8 mouse cellular contexts compared by ENCODE assay signal in genomic region chr5:24474723-24475261, GRCm38 (mm10). TPM values are rescaled to one million over a fixed set of nuclear protein-coding genes. Genes with fewer than 3 reads are reported as not detected.
DNase-seq lines count a peak whose midpoint lies in the region; ATAC-seq and TF ChIP-seq lines count a peak whose summit lies in the region.
"Had no signal": no experiment of that assay in that cellular context is flagged by ENCODE, and none has a peak within 500 bp of the region (broad histone marks: within the 10 kb centered on the region; RNA-seq: fewer than 3 reads in every experiment).

No protein-coding gene starts in this region.

- no peak for TF ChIP-seq POLR2A in ES-Bruce4 (IDR thresholded peaks at IDR 0.05; ENCODE audit: insufficient read depth, low read length)
- no peak for TF ChIP-seq POLR2A in testis, adult 2 months (IDR thresholded peaks at IDR 0.05; ENCODE audit: control insufficient read depth, low read depth, low read length)

- H3K9ac ChIP-seq in ES-Bruce4 (ENCODE audit: low read depth, poor library complexity, severe bottlenecking): peak overlapping the region; percentile 83
- peak overlapping the region; percentile 28; the same call in 1 of the 2 replicates for H3K9ac ChIP-seq in hindbrain, postnatal 0 days (replicated peaks; ENCODE audit: low read length)
- H3K9ac ChIP-seq in limb, embryonic 13.5 days: peak overlapping the region; percentile 72
- H3K9ac ChIP-seq in midbrain, postnatal 0 days (replicated peaks; ENCODE audit: low read length, poor library complexity, severe bottlenecking): peak overlapping the region; percentile 36

- no peak for TF ChIP-seq CTCF in ES-Bruce4 (IDR thresholded peaks at IDR 0.05; ENCODE audit: low read depth, low read length)
- no peak for TF ChIP-seq CTCF in hindbrain, postnatal 0 days (IDR thresholded peaks at IDR 0.05; ENCODE audit: low read depth)
- TF ChIP-seq CTCF in midbrain, postnatal 0 days (IDR thresholded peaks at IDR 0.05): peak; percentile 18; the same call in 1 of the 2 replicates
- TF ChIP-seq CTCF in testis, adult 2 months (IDR thresholded peaks at IDR 0.05; ENCODE audit: control insufficient read depth, insufficient read depth, insufficient replicate concordance, low read depth, low read length): peak; percentile 7; the same call in 1 of the 2 replicates

- no peak overlapping the region for H3K27ac ChIP-seq in ES-Bruce4 (ENCODE audit: insufficient read depth, low read length)
- H3K27ac ChIP-seq in hindbrain, postnatal 0 days: no peak overlapping the region
- no peak overlapping the region for H3K27ac ChIP-seq in limb, embryonic 13.5 days
- H3K27ac ChIP-seq in midbrain, postnatal 0 days (ENCODE audit: low read depth, low read length): no peak overlapping the region
- H3K27ac ChIP-seq in testis, adult 2 months (ENCODE audit: control insufficient read depth, insufficient read depth, low read depth, low read length): peak overlapping the region; percentile 40

- no peaks in the 10 kb centered on the region; the same call in 1 of the 2 replicates for H3K36me3 ChIP-seq in ES-Bruce4 (ENCODE audit: control insufficient read depth, insufficient read depth, low read length, poor library complexity, severe bottlenecking)
- H3K36me3 ChIP-seq in hindbrain, postnatal 0 days (ENCODE audit: insufficient read depth, low read length): peaks cover 25% of the 10 kb centered on the region
- peaks cover 40% of the 10 kb centered on the region for H3K36me3 ChIP-seq in limb, embryonic 13.5 days
- H3K36me3 ChIP-seq in midbrain, postnatal 0 days (ENCODE audit: insufficient read depth, low read length): peaks cover 33% of the 10 kb centered on the region
- no peaks in the 10 kb centered on the region for H3K36me3 ChIP-seq in testis, adult 2 months (ENCODE audit: control insufficient read depth, insufficient read depth, low read length)

- H3K27me3 ChIP-seq in ES-Bruce4 (ENCODE audit: control insufficient read depth, insufficient read depth, low read length, poor library complexity, severe bottlenecking): no peaks in the 10 kb centered on the region
- no peaks in the 10 kb centered on the region for H3K27me3 ChIP-seq in hindbrain, postnatal 0 days (ENCODE audit: insufficient read depth, low read length)
- peaks cover 29% of the 10 kb centered on the region for H3K27me3 ChIP-seq in limb, embryonic 13.5 days
- H3K27me3 ChIP-seq in midbrain, postnatal 0 days (ENCODE audit: insufficient read depth, low read length): no peaks in the 10 kb centered on the region
- no peaks in the 10 kb centered on the region for H3K27me3 ChIP-seq in testis, adult 2 months (ENCODE audit: control insufficient read depth, insufficient read depth, low read length)

- no peaks in the 10 kb centered on the region for H3K9me3 ChIP-seq in ES-Bruce4 (replicated peaks; ENCODE audit: control insufficient read depth, insufficient read depth, low read length, poor library complexity, severe bottlenecking)
- H3K9me3 ChIP-seq in hindbrain, postnatal 0 days (ENCODE audit: low read length): no peaks in the 10 kb centered on the region
- no peaks in the 10 kb centered on the region for H3K9me3 ChIP-seq in limb, embryonic 13.5 days
- no peaks in the 10 kb centered on the region for H3K9me3 ChIP-seq in midbrain, postnatal 0 days (ENCODE audit: low read length)

- H3K4me3 ChIP-seq in ES-Bruce4 (ENCODE audit: low read depth, low read length): peak overlapping the region; percentile 70
- H3K4me3 ChIP-seq in hindbrain, postnatal 0 days (ENCODE audit: low read length): peak overlapping the region; percentile 28
- H3K4me3 ChIP-seq in limb, embryonic 13.5 days: peak overlapping the region; percentile 51
- H3K4me3 ChIP-seq in midbrain, postnatal 0 days (ENCODE audit: low read depth, low read length): peak overlapping the region; percentile 29
- H3K4me3 ChIP-seq in testis, adult 2 months (ENCODE audit: control insufficient read depth, low read depth, low read length): peak overlapping the region; percentile 86
- H3K4me3 ChIP-seq: myocyte had no signal

- peak; percentile 82 to 91 for DNase-seq in adrenal gland, adult (ENCODE audit: inconsistent age in 2 of 2, low spot score in 1 of 2)
- peak; percentile 58 for DNase-seq in hindbrain, postnatal 0 days (ENCODE audit: low spot score)
- peak; percentile 33 for DNase-seq in midbrain, postnatal 0 days (ENCODE audit: low spot score)

- no peak for TF ChIP-seq EP300 in ES-Bruce4 (IDR thresholded peaks at IDR 0.05; ENCODE audit: insufficient read depth, low read depth, low read length)

- ATAC-seq in frontal cortex, adult (ENCODE audit: low TSS enrichment): peak; percentile 75
- peak; percentile 28; the same call in 1 of the 2 replicates for ATAC-seq in hindbrain, postnatal 0 days
- no peak for ATAC-seq in limb, embryonic 13.5 days (ENCODE audit: low FRiP score, low read depth)
- peak; percentile 14; the same call in 1 of the 2 replicates for ATAC-seq in midbrain, postnatal 0 days (ENCODE audit: low FRiP score)

- H3K4me2 ChIP-seq in hindbrain, postnatal 0 days (ENCODE audit: low read depth, low read length): peak overlapping the region; percentile 57
- peak overlapping the region; percentile 83 for H3K4me2 ChIP-seq in limb, embryonic 13.5 days (replicated peaks)
- peak overlapping the region; percentile 46 for H3K4me2 ChIP-seq in midbrain, postnatal 0 days (ENCODE audit: low read depth, low read length, poor library complexity, severe bottlenecking)

- peaks cover 6% of the 10 kb centered on the region for H3K4me1 ChIP-seq in ES-Bruce4 (ENCODE audit: control insufficient read depth, insufficient read depth, low read length)
- H3K4me1 ChIP-seq in hindbrain, postnatal 0 days (ENCODE audit: insufficient read depth, low read length): peaks cover 15% of the 10 kb centered on the region
- peaks cover 43% of the 10 kb centered on the region for H3K4me1 ChIP-seq in limb, embryonic 13.5 days
- 0 out of 2 replicates have a peak, but pooled peaks cover 10% of the 10 kb centered on the region for H3K4me1 ChIP-seq in midbrain, postnatal 0 days (ENCODE audit: insufficient read depth, low read length)
- peaks cover 14% of the 10 kb centered on the region for H3K4me1 ChIP-seq in testis, adult 2 months (ENCODE audit: control insufficient read depth, insufficient read depth, low read length)

- WGBS in hindbrain, postnatal 0 days: 7% methylated on average over 67 of the region's 67 CpGs
- WGBS in limb, embryonic 13.5 days: 2% methylated on average over 67 of the region's 67 CpGs
- WGBS in midbrain, postnatal 0 days: 7% methylated on average over 59 of the region's 67 CpGs

RNA-seq across cellular contexts. Expression of gene Agap3, which starts 22.8 kb away (rescaled TPM):
- 76.8 and 79.9 TPM in 2 replicates for polyA plus RNA-seq in ES-Bruce4 (2011; ENCODE audit: insufficient read depth, insufficient read length, low read depth, missing spikeins)
- total RNA-seq in hindbrain, postnatal 0 days (2014; rRNA removed): 277 and 287 TPM in 2 replicates
- 112 and 121 TPM in 2 replicates for polyA plus RNA-seq in hindbrain, postnatal 0 days (2015; fragmentation: Nextera tagmentation; extraction: Ambion mirVana)
- 29.8 and 35.4 TPM in 2 replicates for polyA plus RNA-seq in limb, embryonic 13.5 days (2015; fragmentation: Nextera tagmentation; extraction: Ambion mirVana)
- 239 and 282 TPM in 2 replicates for total RNA-seq in midbrain, postnatal 0 days (2014; rRNA removed)
- polyA plus RNA-seq in midbrain, postnatal 0 days (2015; fragmentation: Nextera tagmentation; extraction: Ambion mirVana): 116 and 120 TPM in 2 replicates
- 29.5 and 31.0 TPM in 2 replicates for polyA plus RNA-seq in testis, adult 2 months (2012; rRNA removed)

RNA-seq across cellular contexts. Expression of gene Tmub1, which starts 27.1 kb away (rescaled TPM):
- polyA plus RNA-seq in ES-Bruce4 (2011; ENCODE audit: insufficient read depth, insufficient read length, low read depth, missing spikeins): 4.8 and 7.7 TPM in 2 replicates
- 74.6 and 78.4 TPM in 2 replicates for total RNA-seq in hindbrain, postnatal 0 days (2014; rRNA removed)
- 50.0 and 51.2 TPM in 2 replicates for polyA plus RNA-seq in hindbrain, postnatal 0 days (2015; fragmentation: Nextera tagmentation; extraction: Ambion mirVana)
- polyA plus RNA-seq in limb, embryonic 13.5 days (2015; fragmentation: Nextera tagmentation; extraction: Ambion mirVana): 23.7 and 24.6 TPM in 2 replicates
- 52.1 and 91.5 TPM in 2 replicates for total RNA-seq in midbrain, postnatal 0 days (2014; rRNA removed)
- 65.3 and 65.5 TPM in 2 replicates for polyA plus RNA-seq in midbrain, postnatal 0 days (2015; fragmentation: Nextera tagmentation; extraction: Ambion mirVana)
- polyA plus RNA-seq in testis, adult 2 months (2012; rRNA removed): 5.7 and 6.2 TPM in 2 replicates

RNA-seq across cellular contexts. Expression of gene Fastk, which starts 29.7 kb away (rescaled TPM):
- polyA plus RNA-seq in ES-Bruce4 (2011; ENCODE audit: insufficient read depth, insufficient read length, low read depth, missing spikeins): 51.6 and 59.8 TPM in 2 replicates
- 200 and 203 TPM in 2 replicates for total RNA-seq in hindbrain, postnatal 0 days (2014; rRNA removed)
- polyA plus RNA-seq in hindbrain, postnatal 0 days (2015; fragmentation: Nextera tagmentation; extraction: Ambion mirVana): 99.2 and 101 TPM in 2 replicates
- polyA plus RNA-seq in limb, embryonic 13.5 days (2015; fragmentation: Nextera tagmentation; extraction: Ambion mirVana): 120 TPM in 2 replicates
- 139 and 174 TPM in 2 replicates for total RNA-seq in midbrain, postnatal 0 days (2014; rRNA removed)
- 97.9 and 109 TPM in 2 replicates for polyA plus RNA-seq in midbrain, postnatal 0 days (2015; fragmentation: Nextera tagmentation; extraction: Ambion mirVana)
- polyA plus RNA-seq in testis, adult 2 months (2012; rRNA removed): 243 and 247 TPM in 2 replicates

RNA-seq across cellular contexts. Expression of gene Slc4a2, which starts 51.2 kb away (rescaled TPM):
- 11.3 and 12.6 TPM in 2 replicates for polyA plus RNA-seq in ES-Bruce4 (2011; ENCODE audit: insufficient read depth, insufficient read length, low read depth, missing spikeins)
- total RNA-seq in hindbrain, postnatal 0 days (2014; rRNA removed): 41.5 and 44.4 TPM in 2 replicates
- polyA plus RNA-seq in hindbrain, postnatal 0 days (2015; fragmentation: Nextera tagmentation; extraction: Ambion mirVana): 17.1 and 17.8 TPM in 2 replicates
- 39.5 and 42.0 TPM in 2 replicates for polyA plus RNA-seq in limb, embryonic 13.5 days (2015; fragmentation: Nextera tagmentation; extraction: Ambion mirVana)
- 35.7 and 42.1 TPM in 2 replicates for total RNA-seq in midbrain, postnatal 0 days (2014; rRNA removed)
- 11.5 and 11.8 TPM in 2 replicates for polyA plus RNA-seq in midbrain, postnatal 0 days (2015; fragmentation: Nextera tagmentation; extraction: Ambion mirVana)
- 46.4 and 46.9 TPM in 2 replicates for polyA plus RNA-seq in testis, adult 2 months (2012; rRNA removed)

RNA-seq across cellular contexts. Expression of gene Cdk5, which starts 51.5 kb away (rescaled TPM):
- 30.9 and 34.0 TPM in 2 replicates for polyA plus RNA-seq in ES-Bruce4 (2011; ENCODE audit: insufficient read depth, insufficient read length, low read depth, missing spikeins)
- total RNA-seq in hindbrain, postnatal 0 days (2014; rRNA removed): 81.0 and 87.7 TPM in 2 replicates
- 151 and 158 TPM in 2 replicates for polyA plus RNA-seq in hindbrain, postnatal 0 days (2015; fragmentation: Nextera tagmentation; extraction: Ambion mirVana)
- polyA plus RNA-seq in limb, embryonic 13.5 days (2015; fragmentation: Nextera tagmentation; extraction: Ambion mirVana): 53.5 and 59.5 TPM in 2 replicates
- total RNA-seq in midbrain, postnatal 0 days (2014; rRNA removed): 96.5 and 104 TPM in 2 replicates
- polyA plus RNA-seq in midbrain, postnatal 0 days (2015; fragmentation: Nextera tagmentation; extraction: Ambion mirVana): 168 and 182 TPM in 2 replicates
- polyA plus RNA-seq in testis, adult 2 months (2012; rRNA removed): 40.6 and 52.3 TPM in 2 replicates

Comparison
In these comparisons a context has a peak if more than half of its experiments do, and no peak if none do; other contexts are left out.
1. H3K4me3 ChIP-seq: peak in every context shown above with its lines; median percentile 86 in testis, adult 2 months; 70 in ES-Bruce4; 51 in limb, embryonic 13.5 days; 29 in midbrain, postnatal 0 days; 28 in hindbrain, postnatal 0 days.
2. H3K9ac ChIP-seq: peak in every context shown above with its lines; median percentile 83 in ES-Bruce4; 72 in limb, embryonic 13.5 days; 36 in midbrain, postnatal 0 days; 28 in hindbrain, postnatal 0 days.
3. CTCF ChIP-seq: peak in midbrain, postnatal 0 days (single experiment) and testis, adult 2 months (single experiment); none in ES-Bruce4 (single experiment) and hindbrain, postnatal 0 days (single experiment).
4. DNase-seq: peak in every context shown above with its lines; median percentile 86 in adrenal gland, adult; 58 in hindbrain, postnatal 0 days; 33 in midbrain, postnatal 0 days.
5. Peak in every context shown above with its lines, with median percentiles within 50 percentile points of each other: H3K4me2 ChIP-seq.